Mouse (Mus musculus): ENCODE data around the gene Prss45.

Gene Prss45

DNA sequence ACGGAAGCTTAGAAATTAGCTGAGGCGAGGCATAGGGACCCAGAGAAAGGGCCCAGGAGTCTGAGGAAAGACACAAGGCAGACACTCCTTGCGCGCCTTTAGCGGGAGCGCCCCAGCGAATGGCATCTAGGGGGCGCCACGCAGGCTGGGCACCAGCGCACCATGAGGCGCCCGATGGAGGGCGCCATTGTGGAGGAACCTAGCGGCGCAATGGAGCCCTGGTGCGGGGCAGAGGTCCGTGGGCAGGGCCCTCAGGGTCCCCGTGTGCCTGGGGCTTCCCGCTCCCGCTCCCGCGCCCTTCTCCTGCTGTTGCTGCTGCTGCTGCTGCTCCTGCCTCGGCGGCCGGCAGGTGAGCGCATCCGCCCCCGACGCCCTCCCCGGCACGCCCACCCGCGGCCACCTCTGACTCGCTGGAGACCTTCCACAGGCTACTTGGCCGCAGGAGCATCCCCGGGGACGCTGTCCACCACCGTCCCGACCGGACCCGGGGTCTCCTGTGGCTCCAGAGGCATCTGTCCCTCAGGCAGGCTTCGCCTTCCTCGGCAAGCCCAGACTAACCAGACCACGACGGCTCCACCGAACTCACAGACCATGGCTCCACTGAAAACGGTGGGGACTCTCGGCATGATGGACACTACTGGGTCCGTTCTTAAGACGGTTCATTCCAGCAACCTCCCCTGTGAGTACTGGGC is 23.5 kb downstream of the Prss45 start, which contains the start of gene Prss50:
TSS of gene Prss50 (plus strand) at position 187 of the 692 bp plus-strand sequence.
- DNase-seq (ENCODE audit: inconsistent age in 2 of 2, low spot score in 1 of 2), result no peak

DNA sequence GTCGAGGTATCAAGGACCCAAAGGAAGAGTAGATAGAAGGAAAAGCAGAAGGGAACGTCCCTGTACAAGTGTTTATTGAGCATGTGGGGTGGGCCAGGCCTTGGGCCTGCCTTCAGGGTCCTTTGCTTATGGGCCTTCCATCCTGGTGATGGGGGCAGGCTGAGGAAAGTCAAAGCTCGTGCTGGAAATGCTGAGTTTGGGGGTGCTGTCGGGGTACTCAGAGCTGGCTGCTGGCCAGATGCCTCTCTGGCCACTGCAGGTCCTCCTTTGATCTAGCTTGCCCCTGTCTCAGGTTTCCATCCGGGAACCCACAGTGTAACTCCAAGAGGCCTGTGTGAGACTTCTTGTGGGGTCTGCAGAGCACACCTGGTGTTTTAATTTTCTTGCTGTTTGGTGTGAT is 24.1 kb downstream of the Prss45 start:
- DNase-seq (ENCODE audit: inconsistent age in 2 of 2, low spot score in 1 of 2), result no peak

DNA sequence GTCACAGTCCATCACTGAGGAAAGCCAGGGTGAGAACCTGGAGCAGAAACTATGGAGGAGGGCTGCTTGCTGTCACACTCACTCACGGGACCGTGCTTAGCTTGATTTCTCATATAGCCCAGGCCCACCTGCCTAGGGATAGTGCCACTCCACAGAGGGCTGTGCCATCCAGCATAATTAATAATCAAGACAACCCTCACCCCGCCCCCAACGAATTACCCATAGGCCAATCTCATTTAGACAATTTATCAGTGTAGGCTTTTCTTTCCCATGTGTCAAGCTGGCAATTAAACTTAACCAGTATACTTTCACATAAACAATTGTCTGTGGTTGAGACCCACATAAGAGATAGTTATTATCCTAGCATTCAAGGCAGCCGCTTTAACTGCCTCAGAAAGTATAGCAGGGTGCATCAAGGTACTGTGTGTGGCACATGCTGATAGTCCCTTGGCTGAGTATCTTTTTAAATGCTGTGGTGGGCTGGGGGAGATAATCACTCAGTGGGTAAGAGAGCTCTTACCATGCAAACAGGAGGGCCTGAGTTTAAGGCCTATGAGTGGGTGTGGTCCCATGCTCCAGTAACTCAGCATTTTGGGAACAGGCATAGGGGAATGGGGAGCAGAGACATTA is 24.7 kb downstream of the Prss45 start:
- DNase-seq (ENCODE audit: inconsistent age in 2 of 2, low spot score in 1 of 2), result no peak

DNA sequence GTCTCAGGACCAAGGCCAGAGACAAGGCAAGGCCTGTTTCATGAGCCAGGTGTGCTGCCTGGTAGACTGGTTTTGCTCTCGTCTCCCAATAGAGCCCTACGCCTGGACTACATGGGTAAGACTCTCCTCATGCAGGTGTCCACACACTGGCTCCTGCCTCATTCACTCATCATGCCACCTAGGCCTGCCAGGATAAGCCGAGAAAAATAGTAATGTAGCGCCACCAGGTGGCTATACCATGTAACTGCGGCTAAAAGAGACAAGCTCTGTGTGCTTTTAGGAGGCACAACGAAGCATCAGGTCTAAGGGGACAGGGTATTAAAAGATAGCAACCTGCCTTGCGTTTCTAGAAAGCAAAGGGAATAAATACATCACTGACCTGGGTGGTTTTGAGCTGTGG is 36.6 kb downstream of the Prss45 start:
- peak; percentile 58 to 89 for DNase-seq (ENCODE audit: inconsistent age in 2 of 2, low spot score in 1 of 2)

DNA sequence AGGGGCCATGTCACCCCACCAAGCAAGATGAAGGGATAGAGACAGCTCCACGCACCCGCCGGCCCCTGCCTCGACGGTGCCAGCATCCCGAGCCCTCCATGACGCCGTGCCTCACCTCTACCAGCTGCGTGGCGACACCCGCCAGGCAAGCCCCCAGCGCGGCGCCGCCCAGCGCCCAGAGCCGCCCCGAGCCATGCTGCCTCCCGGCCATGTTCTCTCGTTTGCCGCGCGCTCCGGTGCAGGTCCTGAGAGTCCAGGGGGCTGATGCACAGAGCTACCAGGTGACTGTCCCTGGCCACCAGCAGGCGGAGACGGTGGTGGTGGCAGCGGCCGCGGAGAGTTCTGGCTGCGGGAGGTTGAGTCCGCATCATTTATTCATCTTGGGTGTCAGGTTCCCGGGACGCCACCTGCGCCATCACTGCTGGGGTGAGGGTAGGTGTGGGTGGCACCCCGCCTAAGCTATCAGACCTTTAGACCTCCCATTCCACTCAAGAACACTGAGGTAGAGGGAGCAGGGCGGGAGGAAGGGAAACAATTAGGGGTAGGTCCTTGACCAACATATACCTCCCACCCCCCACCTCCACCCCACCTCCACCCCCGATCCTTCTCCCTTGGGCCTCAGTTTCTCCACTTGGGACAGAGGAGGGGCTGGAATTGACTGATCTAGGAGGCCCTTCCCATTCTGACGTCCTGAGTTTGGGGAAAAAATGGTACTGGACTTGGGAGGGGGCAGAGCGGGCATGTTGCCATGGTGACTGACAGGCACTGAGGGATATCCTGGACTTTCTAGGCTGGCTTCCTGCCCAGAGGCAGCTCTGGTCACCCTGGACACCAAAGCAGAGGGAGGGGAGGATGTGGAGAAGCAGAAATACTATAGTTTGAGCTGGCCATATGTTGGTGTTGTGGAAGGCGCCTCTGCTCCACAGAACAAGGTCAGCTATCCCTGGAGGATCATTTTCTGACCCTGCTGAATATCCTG is 39.6 kb downstream of the Prss45 start:
- peak; percentile 61 to 75 for DNase-seq (ENCODE audit: inconsistent age in 2 of 2, low spot score in 1 of 2)

DNA sequence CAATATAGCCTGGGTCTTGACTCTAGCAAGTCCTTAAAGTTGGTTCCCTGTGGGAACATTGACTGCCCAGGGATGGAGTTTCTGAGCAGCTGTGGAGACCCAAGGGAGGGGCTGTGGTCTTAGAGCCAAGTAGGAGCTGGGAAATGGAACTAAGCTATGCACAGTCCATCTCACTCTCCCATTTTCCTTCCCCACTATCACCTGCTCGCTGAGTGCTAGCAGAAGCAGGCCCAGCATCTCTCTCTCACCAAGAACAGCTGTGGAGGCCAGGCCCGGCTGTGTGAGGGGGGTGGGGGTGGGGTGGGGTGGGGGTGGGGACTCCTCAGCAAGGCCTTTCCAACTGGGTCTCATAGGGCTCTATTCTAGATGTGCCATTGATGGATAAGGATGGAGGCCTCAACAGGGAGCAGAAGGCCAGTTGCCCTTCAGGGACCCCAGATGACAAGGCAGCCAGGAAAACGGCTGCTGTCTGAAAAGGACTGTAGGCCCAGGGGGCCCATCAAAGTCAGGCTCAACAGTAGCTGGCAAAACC is 40.3 kb downstream of the Prss45 start:
- DNase-seq (ENCODE audit: inconsistent age in 2 of 2, low spot score in 1 of 2), result no peak

DNA sequence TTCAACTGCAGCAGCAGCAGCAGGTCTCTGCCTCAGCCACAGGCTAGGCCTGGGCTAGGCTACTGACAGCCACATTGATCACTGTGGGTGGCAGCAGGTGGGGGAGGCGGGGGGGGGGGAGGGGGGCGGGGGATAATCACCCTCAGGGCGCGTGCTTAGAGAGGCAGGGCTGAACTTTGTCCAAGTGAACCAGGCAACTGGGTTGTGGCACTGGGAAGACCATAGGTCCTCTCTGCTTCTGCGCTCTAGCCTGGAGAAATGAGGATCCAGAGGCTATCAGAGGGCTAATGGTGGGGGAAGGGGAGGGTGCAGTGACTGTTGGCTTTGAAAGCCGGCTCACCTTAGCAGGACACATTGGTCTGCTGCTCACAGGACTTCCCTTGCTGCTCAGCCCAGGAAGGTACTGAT is 40.9 kb downstream of the Prss45 start:
- DNase-seq (ENCODE audit: inconsistent age in 2 of 2, low spot score in 1 of 2), result peak in 1 of 2 experiments; percentile 28

DNA sequence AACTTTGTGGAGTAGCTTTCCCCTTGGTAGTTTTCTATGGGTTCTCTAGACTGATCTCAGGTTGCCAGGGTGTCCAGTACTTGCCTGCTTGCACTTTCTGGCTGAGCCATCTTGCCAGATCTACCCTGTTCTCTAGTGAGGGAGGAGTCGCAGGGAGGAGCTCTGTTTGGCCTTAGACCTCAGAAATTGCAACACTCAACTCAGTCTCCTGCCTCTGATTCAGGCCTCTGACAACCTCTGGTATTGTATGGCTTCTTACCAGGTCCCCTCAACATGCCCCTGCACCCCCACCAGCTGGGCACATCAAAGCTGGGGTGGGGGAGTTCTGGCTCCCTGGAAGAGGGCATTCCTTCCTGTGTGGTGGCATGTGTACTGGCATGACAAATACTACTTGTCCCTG is 43.0 kb downstream of the Prss45 start:
- peak in 1 of 2 experiments; percentile 70 for DNase-seq (ENCODE audit: inconsistent age in 2 of 2, low spot score in 1 of 2)

DNA sequence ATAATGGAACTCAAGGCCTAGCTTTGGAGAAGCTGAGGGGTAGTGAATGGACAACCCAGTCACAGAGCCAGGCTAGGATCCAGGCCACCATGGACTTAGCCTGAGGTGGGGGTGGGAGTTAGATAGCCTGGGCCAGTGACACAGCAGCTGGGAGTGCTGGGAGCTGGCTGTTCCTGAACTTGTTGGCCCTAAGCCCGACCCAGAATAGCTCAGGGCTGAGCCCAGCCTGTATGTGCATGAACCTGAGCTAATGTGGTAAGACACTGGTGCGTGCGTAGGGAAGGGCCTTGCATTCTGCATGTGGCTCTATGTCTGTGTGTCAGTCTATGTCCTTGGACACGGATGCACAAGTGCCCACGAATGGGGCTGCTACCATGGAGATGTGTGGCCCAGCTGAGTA is 43.5 kb downstream of the Prss45 start:
- DNase-seq (ENCODE audit: inconsistent age in 2 of 2, low spot score in 1 of 2), result peak; percentile 80 to 83

DNA sequence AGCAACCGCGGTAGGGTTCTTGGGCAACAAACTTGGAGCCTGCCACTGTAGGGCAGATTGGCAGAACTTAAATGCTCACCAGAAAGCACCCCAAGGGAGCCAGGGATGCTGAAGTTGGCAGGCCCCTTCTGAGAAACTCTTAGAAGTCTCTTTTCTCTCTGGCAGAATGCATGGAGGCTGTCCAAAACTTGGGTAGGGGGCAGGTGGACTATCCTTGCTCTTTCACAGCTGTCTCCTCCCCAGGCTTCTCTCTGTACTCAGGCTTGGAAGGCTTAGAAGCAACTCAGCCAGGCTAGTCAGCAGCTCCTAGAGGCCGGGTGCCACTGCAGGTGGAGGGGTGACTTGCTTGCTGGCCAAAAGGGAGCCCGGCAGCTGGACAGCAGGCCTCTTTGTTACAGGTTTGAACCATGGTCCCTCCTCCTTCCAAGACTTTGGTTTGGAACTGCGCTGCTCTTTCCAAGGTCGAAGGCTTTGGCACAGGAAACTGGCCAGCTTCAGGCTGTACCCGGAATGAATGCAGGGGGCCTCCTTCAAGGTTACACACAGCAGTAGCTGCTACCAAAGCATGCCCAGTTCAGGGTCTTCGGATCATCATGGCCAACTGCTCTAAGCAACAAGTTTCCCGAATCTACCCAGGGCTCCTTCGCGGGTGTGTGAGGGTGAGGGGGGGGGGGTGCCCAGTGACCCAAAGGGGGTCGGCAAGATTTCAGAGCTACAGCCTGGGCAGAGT is 45.0 kb downstream of the Prss45 start, which contains the start of gene Als2cl:
TSS of gene Als2cl (plus strand) at position 680 of the 730 bp plus-strand sequence.
- DNase-seq (ENCODE audit: inconsistent age in 2 of 2, low spot score in 1 of 2), result peak; percentile 79 to 85

DNA sequence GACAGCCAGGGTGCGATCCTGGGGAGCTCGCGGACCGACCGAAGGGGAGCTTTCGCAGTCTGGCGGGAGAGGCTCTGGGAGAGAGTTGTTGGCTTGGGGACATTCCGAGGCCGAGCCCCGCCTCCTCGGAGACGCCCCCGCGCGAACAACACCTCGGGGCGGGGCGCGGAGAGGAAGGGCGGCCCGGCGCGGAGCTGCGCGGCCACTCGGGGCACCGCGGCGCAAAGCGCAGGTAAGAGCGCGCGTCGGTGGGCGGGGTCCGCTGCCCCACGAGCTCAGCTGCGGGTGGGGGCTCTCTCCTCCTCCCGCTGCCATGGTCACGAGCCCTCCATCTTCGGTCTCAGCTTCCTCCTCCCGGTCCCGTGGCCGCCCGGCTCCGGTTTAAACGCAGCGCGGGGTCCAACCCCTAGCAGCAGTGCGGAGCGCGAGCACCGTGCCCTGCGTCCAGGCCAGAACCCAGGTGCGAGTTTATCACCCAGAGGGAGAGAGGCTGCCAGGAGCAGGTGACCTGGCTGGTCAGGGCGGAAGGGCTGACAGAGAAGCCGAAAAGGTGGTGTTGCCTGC is 45.7 kb downstream of the Prss45 start, which contains the start of gene Tmie:
TSS of gene Tmie (minus strand) at position 116 of the 564 bp plus-strand sequence.
- peak; percentile 91 to 93 for DNase-seq (ENCODE audit: inconsistent age in 2 of 2, low spot score in 1 of 2)

DNA sequence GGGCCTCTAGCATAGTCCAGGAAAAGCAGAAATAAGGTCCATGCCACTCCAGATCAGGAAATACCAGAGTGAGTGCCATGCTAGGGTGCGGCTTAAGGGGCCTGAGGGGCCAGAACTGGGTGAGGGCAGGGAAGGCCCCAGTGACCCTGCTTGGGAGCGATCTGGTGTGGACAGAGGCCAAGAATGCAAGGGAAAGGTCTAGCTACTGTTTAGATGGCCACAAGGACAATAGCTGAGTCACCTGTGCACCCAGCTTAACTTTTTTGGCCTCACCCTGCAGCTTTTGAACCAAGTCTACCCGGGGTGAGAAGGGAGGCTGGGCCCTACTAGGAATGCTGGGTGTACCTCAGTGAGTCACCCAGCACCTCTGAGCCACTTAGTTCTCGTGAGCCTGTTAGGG is 46.4 kb downstream of the Prss45 start:
- peak; percentile 65 to 83 for DNase-seq (ENCODE audit: inconsistent age in 2 of 2, low spot score in 1 of 2)

DNA sequence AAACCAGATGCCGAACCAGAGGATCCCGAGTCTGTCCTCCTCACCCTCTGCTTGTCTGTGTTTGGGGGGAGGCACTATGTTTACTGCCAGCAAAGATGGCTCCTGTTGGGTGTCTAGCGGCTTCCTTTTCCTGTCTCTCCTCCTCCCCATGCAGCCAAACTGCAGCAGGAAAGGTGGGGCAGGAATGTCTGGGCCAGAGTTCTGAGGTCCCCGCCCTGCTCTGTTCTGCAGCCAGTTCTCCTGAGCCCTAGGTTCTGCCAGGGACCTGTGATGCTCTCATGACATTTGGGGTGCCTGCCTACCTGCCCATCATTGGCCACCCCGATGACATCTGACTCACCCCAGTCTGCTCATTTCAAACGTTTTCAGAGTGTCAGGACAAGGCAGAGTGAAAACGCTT is 47.6 kb downstream of the Prss45 start:
- DNase-seq (ENCODE audit: inconsistent age in 2 of 2, low spot score in 1 of 2), result peak; percentile 47 to 56

DNA sequence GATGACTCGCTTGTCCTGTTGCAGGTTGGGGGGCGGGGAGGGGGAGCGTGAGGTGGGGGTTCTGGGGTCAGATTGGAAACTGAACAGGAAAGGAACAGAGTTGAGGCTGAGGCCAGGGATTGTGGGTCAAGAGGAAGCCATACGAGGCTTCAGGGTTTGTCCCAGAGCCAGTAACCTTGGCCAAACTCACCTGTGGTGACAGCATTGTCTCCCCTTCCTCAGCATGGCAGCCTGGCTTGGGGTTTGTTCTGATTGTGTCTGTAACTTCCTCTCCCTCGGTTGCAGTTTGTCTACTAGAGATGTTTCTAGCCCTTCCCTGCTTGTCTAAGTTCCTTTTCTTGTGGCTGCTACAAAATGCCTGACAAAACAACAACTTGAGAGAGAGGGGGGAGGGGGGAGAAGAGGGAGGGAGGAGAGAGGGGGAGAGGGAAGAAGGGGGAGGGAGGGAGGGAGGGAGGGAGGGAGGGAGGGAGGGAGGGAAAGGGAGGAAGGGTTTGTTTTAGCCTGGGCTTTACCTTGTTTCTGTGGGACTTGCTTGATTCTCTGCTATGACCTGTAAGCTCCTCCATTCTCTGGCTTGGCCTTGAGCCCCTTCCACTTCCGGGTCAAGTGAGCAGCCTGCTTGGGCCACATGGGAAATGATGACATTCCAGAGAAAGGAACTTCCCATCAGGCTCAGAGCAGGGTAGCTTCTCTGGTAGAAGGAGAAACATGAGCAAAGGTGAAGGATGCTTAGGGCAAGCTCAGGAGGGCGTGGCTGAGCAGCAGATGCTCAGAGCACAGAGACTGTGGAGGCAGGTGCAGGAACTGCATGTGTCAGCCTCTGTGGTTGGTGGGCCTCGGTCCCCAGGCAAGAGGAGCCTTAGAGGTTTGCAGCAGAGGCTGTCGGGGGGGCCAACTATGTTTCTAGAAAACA is 53.3 kb downstream of the Prss45 start:
- DNase-seq (ENCODE audit: inconsistent age in 2 of 2, low spot score in 1 of 2), result no peak

DNA sequence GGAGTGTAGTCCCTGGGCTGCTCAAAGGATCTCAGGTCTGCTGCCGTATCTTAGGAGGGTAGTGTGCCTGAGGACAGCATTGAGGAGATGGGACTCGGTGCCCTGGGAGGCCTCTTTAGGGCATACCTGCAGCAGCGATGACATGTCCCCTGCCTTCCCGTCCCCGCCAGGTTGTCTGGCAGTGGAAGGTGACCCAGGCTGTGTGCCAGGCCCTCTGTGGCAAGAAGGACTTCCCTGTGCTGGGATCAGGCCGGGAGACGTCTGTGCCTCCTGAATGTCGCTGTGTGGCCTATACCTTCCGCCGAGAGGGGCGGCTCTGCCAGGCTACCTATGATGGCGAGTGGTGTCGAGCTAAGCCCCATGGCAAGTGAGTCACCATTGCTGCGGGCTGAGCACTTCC is 54.5 kb downstream of the Prss45 start:
- no peak for DNase-seq (ENCODE audit: inconsistent age in 2 of 2, low spot score in 1 of 2)

DNA sequence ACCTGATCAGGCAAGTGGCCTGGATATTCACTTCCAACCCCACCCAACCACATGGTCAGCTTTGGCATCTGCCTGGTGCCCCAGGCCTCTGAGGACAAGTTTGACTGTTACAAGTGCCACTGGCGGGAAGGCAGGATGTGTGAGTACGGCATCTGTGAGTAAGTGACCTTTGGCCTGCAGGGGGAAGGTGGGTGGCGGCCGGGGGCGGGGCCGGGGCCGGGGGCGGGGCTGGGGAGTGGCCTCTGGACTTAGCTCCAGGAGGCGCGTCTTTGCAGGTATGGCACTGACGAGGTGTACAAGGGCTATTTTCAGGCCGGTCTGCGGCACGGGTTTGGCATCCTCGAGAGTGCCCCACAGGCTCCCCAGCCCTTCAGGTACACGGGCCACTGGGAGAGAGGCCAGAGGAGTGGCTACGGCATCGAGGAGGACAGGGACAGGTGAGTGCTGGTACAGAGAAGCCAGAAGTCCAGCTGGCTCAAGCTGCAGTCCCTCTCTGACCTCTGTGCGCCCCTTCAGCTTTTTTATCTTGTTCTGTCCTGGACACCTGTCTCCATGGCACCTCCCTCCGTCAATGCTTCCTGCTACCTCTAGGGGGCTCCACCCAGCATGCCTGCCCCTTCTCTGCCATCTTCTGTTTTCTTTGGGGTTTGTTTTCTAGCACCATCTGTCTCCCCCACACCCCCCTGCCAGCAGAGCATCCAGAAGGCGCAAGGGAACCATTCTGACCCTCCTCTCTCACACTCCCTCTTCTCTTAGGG is 55.8 kb downstream of the Prss45 start:
- DNase-seq (ENCODE audit: inconsistent age in 2 of 2, low spot score in 1 of 2), result no peak

Measured in adrenal gland, adult (tissue).